ENCODE assay signal across 8 mouse cellular contexts in genomic region chr5:120211182-120211581, GRCm38 (mm10).
DNase-seq lines count a peak whose midpoint lies in the region; ATAC-seq and TF ChIP-seq lines count a peak whose summit lies in the region.

No protein-coding gene starts in this region.

- H3K4me1 ChIP-seq in CH12.LX (ENCODE audit: control insufficient read depth in 1 of 2, insufficient read depth in 2 of 2): peaks cover 6 to 8% of the 10 kb centered on the region in 2 experiments
- H3K4me1 ChIP-seq in midbrain, embryonic 16.5 days (ENCODE audit: control insufficient read depth, insufficient read depth, low read length): peaks cover 26% of the 10 kb centered on the region

- no peak for TF ChIP-seq RAD21 in CH12.LX (IDR thresholded peaks at IDR 0.05; ENCODE audit: low read depth, low read length)

- dilution Hi-C loops in CH12.LX (cut with MboI; ENCODE audit: extremely low pct_ligation_motif_present, extremely low pct_unique_long_range_greater_than_20kb, low sequenced_read_pairs): no loop called here

- no peak overlapping the region for H3K4me3 ChIP-seq in CH12.LX (replicated peaks in 1 of 3; ENCODE audit: low read depth in 2 of 3, low read length in 2 of 3, poor library complexity in 1 of 3)
- H3K4me3 ChIP-seq in midbrain, embryonic 16.5 days (ENCODE audit: low read depth, low read length): no peak overlapping the region

- WGBS in midbrain, embryonic 16.5 days: 6% methylated on average over 17 of the region's 17 CpGs

- no peak overlapping the region for H3K9ac ChIP-seq in CH12.LX (ENCODE audit: insufficient read depth, low read depth)
- no peak overlapping the region for H3K9ac ChIP-seq in midbrain, embryonic 16.5 days (ENCODE audit: low read depth, low read length)

- intact Hi-C loops in heart, postnatal 14 days (cut with DNase I): loop anchor here (1.0 to 2.0 kb wide), 2 partner anchors 36 to 65 kb away; no protein-coding TSS in a partner anchor

- no peak for TF ChIP-seq POLR2A in CH12.LX (IDR thresholded peaks at IDR 0.05; ENCODE audit: low read depth, low read length)

- in situ Hi-C loops in CH12.LX (cut with MboI; ENCODE audit: low pct_ligation_motif_present, low pct_unique_long_range_greater_than_20kb, low sequenced_read_pairs): no loop called here

- no peak overlapping the region for H3K27ac ChIP-seq in CH12.LX (ENCODE audit: insufficient read depth, low read depth)
- no peak overlapping the region for H3K27ac ChIP-seq in midbrain, embryonic 16.5 days (ENCODE audit: low read length)

- peak; percentile 64 to 73 for DNase-seq in cerebellum, adult 18-20 months
- DNase-seq in CH12.LX (ENCODE audit: extremely low read depth): no peak
- peak; percentile 74 for DNase-seq in embryo, embryonic 10.5 days (ENCODE audit: low spot score)
- DNase-seq in heart, postnatal 14 days: peak; percentile 45 to 59
- peak; percentile 37 to 53 for DNase-seq in kidney, postnatal 25 days
- DNase-seq in T-cell, adult 2 months (ENCODE audit: low spot score): no peak

- TF ChIP-seq EP300 in CH12.LX (IDR thresholded peaks at IDR 0.05; ENCODE audit: low read length): no peak

- H3K36me3 ChIP-seq in CH12.LX (replicated peaks in 1 of 2; ENCODE audit: control insufficient read depth in 1 of 2, insufficient read depth in 1 of 2, low read length in 1 of 2): no peaks in the 10 kb centered on the region
- H3K36me3 ChIP-seq in midbrain, embryonic 16.5 days (ENCODE audit: control insufficient read depth, insufficient read depth, low read length): no peaks in the 10 kb centered on the region

- peaks cover 8% of the 10 kb centered on the region for H3K27me3 ChIP-seq in CH12.LX (replicated peaks)
- H3K27me3 ChIP-seq in midbrain, embryonic 16.5 days (ENCODE audit: control insufficient read depth, insufficient read depth, low read depth, low read length): no peaks in the 10 kb centered on the region

- H3K4me2 ChIP-seq in CH12.LX (ENCODE audit: insufficient read depth, low read depth, poor library complexity, severe bottlenecking): no peak overlapping the region
- peak overlapping the region; percentile 24 for H3K4me2 ChIP-seq in midbrain, embryonic 16.5 days (ENCODE audit: low read length)

- TF ChIP-seq CTCF in CH12.LX (conservative IDR thresholded peaks at IDR 0.05 in 1 of 2, IDR thresholded peaks at IDR 0.05 in 1 of 2; ENCODE audit: low read depth in 2 of 2, low read length in 2 of 2): peak in 1 of 2 experiments; percentile 43; a peak in 2 of 4 replicates

- no peaks in the 10 kb centered on the region for H3K79me2 ChIP-seq in CH12.LX (replicated peaks; ENCODE audit: control insufficient read depth, extremely low read depth, insufficient read depth, poor library complexity, severe bottlenecking)

- H3K9me3 ChIP-seq in CH12.LX (replicated peaks; ENCODE audit: low read length): no peaks in the 10 kb centered on the region
- no peaks in the 10 kb centered on the region for H3K9me3 ChIP-seq in midbrain, embryonic 16.5 days (replicated peaks; ENCODE audit: control insufficient read depth, low read length, poor library complexity, severe bottlenecking)

- no peak for ATAC-seq in cerebellum, adult (ENCODE audit: insufficient number of reproducible peaks, low FRiP score, low TSS enrichment)
- ATAC-seq in midbrain, embryonic 16.5 days: no peak

TF ChIP-seq in CH12.LX, 34 proteins besides CTCF, POLR2A, EP300 and RAD21:
- TF ChIP-seq CHD1 (IDR thresholded peaks at IDR 0.05; ENCODE audit: low read depth, low read length) (no peak), ZKSCAN1 (IDR thresholded peaks at IDR 0.05; ENCODE audit: borderline replicate concordance, low read depth, low read length) (no peak), MXI1 (IDR thresholded peaks at IDR 0.05; ENCODE audit: low read depth, low read length) (no peak), SMC3 (IDR thresholded peaks at IDR 0.05; ENCODE audit: low read depth, low read length) (peak; percentile 14), NRF1 (IDR thresholded peaks at IDR 0.05; ENCODE audit: low read depth, low read length) (no peak), USF1 (IDR thresholded peaks at IDR 0.05; ENCODE audit: low read depth, low read length) (no peak), PAX5 (IDR thresholded peaks at IDR 0.05; ENCODE audit: low read length) (no peak), MEF2A (IDR thresholded peaks at IDR 0.05; ENCODE audit: borderline replicate concordance, low read depth, low read length) (no peak)

Comparison
In these comparisons a context has a peak if more than half of its experiments do, and no peak if none do; other contexts are left out.
1. DNase-seq: peak in cerebellum, adult 18-20 months (2 of 2), embryo, embryonic 10.5 days (single experiment), heart, postnatal 14 days (2 of 2) and kidney, postnatal 25 days (2 of 2); none in CH12.LX (single experiment) and T-cell, adult 2 months (single experiment).